Mouse (Mus musculus): ENCODE data around the gene Shc1.
A peak's percentile ranks its signal among the peaks of the same experiment; 100 is the strongest.

Gene Shc1

GRCm38 (mm10) chr3:89418170-89418860, at the start of gene Shc1, which contains the start of gene Cks1b:
Shc1 (plus strand) TSS chr3:89418443.
Cks1b (minus strand) TSS chr3:89418383.
- peak; percentile 97 to 99 for DNase-seq

GRCm38 (mm10) chr3:89373581-89374231, 44.5 kb upstream of the Shc1 start:
- DNase-seq, result no peak

GRCm38 (mm10) chr3:89377831-89378230, 40.4 kb upstream of the Shc1 start:
- no peak for DNase-seq

- peak in 1 of 2 experiments; percentile 69 for DNase-seq
Measured at GRCm38 (mm10) chr3:89378394-89379067, 39.7 kb upstream of the Shc1 start.

- no peak for DNase-seq
Measured at GRCm38 (mm10) chr3:89379388-89380131, 38.7 kb upstream of the Shc1 start.

- no peak for DNase-seq
Measured at GRCm38 (mm10) chr3:89380291-89380690, 38.0 kb upstream of the Shc1 start.

GRCm38 (mm10) chr3:89380711-89381110, 37.5 kb upstream of the Shc1 start:
- no peak for DNase-seq

GRCm38 (mm10) chr3:89381233-89381632, 37.0 kb upstream of the Shc1 start:
- DNase-seq, result no peak

GRCm38 (mm10) chr3:89382033-89382882, 36.0 kb upstream of the Shc1 start:
- DNase-seq, result no peak

- no peak for DNase-seq
Measured at GRCm38 (mm10) chr3:89382950-89383349, 35.3 kb upstream of the Shc1 start.

- DNase-seq, result no peak
Measured at GRCm38 (mm10) chr3:89383651-89384255, 34.5 kb upstream of the Shc1 start.

- no peak for DNase-seq
Measured at GRCm38 (mm10) chr3:89384331-89385076, 33.7 kb upstream of the Shc1 start.

- no peak for DNase-seq
Measured at GRCm38 (mm10) chr3:89385451-89385850, 32.8 kb upstream of the Shc1 start.

- DNase-seq, result no peak
Measured at GRCm38 (mm10) chr3:89386438-89387420, 31.5 kb upstream of the Shc1 start.

GRCm38 (mm10) chr3:89387632-89388031, 30.6 kb upstream of the Shc1 start:
- DNase-seq, result no peak

GRCm38 (mm10) chr3:89388134-89388881, 29.9 kb upstream of the Shc1 start:
- DNase-seq, result peak in 1 of 2 experiments; percentile 62

GRCm38 (mm10) chr3:89388901-89389740, 29.1 kb upstream of the Shc1 start:
- DNase-seq, result no peak

- DNase-seq, result peak in 1 of 2 experiments; percentile 37
Measured at GRCm38 (mm10) chr3:89390111-89390515, 28.1 kb upstream of the Shc1 start.

All from kidney, adult 8-10 months (tissue).